Mouse (Mus musculus): ENCODE results near the gene Hba-x.
"Not testable (repeated sequence)": the region's sequence is repeated elsewhere in the genome, so short reads cannot be mapped to it uniquely, and the experiment has no call there.

Gene Hba-x

DNA sequence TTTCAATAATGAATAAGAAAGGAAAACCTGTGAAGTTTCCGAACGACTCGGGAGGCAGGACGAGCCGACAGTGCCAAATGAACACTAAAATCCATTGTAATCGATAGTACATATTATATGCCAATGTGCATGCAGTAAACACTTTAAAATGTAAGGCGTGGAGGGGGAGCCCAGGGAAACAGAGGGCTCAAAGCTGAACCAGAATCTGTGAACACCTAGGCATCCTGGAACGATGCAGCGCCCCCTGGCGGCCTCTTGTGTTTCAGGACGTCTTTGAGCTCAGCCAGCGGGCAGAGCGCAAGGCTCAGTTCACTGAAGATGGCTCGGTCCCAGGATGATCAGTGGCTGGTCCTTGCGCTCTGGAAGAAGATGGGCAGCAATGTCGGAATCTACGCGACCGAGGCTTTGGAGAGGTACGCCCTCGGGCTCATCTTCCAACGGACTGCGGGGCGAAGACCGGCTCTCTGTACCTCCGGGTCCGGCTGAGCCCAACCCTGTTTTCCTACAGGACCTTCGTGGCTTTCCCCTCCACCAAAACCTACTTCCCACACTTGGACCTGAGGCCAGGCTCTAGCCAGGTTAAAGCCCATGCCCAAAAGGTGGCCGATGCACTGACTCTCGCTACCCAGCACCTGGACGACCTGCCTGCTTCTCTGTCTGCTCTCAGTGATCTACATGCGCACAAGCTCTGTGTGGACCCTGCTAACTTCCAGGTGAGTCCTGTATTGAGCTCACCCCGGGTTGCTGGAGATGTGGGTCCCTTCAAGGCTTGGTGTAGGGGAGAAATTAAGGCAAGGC lies 10.7 kb downstream of the Hba-x start, which contains the start of gene Hbq1b:
Gene Hbq1b (plus strand): TSS at position 271 of the 798 bp plus-strand sequence.
- DNase-seq = peak; percentile 81

DNA sequence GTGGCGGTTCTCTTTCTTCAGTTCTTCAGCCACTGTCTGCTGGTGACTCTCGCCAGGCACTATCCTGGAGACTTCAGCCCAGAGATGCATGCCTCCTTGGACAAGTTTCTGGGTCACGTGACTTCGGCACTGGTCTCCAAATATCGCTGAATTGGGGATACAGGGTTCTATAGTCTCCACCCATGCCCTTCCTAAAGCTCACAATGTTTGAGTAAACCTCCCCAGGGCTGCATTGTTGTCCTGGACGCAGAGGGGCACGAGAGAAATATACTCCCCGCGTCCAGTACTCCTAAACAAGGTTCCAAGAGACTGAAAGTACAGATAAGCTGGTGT lies 11.3 kb downstream of the Hba-x start:
- DNase-seq = no peak

DNA sequence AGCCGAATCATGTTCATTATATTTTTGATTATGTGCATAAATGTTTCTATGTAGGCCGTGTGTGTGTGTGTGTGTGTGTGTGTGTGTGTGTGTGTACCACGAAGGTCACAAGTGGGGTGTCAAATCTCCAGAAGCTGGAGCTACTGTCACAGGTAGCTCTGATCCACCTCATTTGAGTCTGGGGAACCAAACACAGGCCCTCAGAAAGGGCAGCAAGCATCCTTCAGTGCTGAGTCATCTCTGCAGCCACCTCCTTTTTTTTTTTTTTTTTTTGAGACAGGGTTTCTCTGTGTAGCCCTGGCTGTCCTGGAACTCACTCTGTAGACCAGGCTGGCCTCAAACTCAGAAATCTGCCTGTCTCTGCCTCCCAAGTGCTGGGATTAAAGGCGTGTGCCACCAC lies 16.6 kb downstream of the Hba-x start:
- not testable (repeated sequence) for DNase-seq

DNA sequence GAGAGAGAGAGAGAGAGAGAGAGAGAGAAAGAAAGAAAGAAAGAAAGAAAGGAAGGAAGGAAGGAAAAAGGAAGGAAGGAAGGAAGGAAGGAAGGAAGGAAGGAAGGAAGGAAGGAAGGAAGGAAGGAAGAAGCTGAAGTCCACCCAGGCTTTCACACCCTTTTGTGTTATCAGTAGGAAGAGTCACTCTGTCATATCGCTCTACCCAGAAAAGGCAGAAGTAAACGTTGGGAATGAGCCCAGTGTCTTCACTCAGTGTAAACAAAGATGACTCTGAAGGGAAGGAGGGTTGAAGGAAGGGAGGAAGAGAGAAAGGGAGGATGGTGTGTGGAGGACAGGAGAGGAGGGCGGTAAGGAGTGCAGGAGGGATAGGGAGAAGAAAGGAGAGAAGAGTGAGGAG lies 17.3 kb downstream of the Hba-x start:
- DNase-seq = not testable (repeated sequence)

DNA sequence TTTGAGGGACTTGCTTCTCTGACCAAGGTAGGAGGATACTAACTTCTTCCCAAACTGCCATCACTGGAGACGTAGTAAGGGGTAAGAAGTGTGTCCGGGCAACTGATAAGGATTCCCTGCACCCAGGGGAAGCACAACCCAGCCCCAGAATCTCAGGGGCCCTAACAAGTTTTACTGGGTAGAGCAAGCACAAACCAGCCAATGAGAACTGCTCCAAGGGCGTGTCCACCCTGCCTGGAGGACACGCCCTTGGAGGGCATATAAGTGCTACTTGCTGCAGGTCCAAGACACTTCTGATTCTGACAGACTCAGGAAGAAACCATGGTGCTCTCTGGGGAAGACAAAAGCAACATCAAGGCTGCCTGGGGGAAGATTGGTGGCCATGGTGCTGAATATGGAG lies 20.0 kb downstream of the Hba-x start, which contains the start of gene Hba-a2:
Gene Hba-a2 (plus strand): TSS at position 287 of the 400 bp plus-strand sequence.
- not testable (repeated sequence) for DNase-seq

DNA sequence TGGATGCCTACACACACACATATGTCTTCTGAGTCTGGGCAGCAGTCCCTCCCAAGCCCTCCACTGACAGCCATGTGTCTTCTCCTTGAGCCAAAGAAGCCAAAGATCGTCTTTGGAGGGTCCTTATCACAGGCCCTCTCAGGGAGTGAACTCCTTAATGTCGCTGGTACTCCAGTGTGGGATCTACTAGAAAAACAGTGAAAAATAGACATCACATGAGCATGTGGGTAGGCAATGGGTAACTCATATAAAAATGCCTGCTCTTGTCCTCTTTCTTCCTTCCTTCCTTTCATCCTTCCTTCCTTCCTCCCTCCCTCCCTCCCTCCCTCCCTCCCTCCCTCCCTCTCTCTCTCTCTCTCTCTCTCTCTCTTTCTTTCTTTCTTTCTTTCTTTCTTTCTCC lies 21.2 kb downstream of the Hba-x start:
- DNase-seq = not testable (repeated sequence)

DNA sequence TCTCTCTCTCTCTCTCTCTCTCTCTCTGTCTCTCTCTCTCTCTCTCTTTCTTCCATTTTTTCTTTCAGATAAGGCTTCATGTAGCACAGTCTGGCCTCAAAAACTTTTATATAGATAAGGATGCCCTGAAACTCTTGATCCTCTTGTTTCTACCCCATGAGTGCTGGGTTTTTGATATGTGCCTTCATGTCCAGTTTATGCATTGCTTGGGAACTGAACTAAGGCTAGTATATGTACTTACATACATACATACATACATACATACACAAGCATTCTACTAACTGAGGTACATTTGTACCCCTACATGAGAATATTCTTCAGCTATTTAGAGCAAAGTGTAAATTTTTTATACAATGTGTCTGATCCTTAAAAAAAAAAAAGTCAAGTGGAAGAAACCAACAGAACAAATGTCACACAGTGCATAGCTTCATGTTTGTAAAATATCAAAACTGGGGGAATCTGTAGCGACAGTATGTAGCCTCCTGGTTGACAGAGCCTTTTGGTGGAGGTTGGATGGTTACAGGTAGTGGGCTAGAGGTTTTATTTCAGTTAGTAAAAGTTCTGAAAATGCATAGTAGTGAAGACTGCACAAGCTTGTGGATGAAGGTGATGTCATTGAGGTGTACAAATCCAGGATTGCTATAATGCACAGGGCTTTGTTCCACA lies 21.8 kb downstream of the Hba-x start:
- no peak for DNase-seq

DNA sequence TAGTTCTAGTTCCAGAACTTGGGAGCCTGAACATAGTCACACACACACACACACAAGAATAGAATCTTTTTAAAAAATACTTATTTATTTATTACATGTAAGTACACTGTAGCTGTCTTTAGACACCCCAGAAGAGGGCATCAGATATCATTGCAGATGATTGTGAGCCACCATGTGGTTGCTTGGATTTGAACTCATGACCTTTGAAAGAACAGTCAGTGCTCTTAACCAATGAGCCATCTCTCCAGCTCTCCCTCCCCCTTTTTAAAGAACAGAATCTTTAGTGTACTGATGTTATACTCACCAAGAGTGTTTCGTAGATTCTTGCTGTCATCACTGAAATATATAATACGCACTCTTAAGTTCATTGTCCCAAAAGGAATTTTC lies 22.3 kb downstream of the Hba-x start:
- no peak for DNase-seq

DNA sequence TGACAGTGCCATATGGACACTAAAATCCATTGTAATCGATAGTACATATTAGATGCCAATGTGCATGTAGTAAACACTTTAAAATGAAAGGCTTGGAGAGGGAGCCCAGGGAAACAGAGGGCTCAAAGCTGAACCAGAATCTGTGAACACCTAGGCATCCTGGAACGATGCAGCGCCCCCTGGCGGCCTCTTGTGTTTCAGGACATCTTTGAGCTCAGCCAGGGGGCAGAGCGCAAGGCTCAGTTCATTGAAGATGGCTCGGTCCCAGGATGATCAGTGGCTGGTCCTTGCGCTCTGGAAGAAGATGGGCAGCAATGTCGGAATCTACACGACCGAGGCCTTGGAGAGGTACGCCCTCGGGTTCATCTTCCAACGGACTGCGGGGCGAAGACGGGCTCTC lies 23.7 kb downstream of the Hba-x start, which contains the start of gene Hbq1a:
Gene Hbq1a (plus strand): TSS at position 205 of the 400 bp plus-strand sequence.
- peak; percentile 72 for DNase-seq

DNA sequence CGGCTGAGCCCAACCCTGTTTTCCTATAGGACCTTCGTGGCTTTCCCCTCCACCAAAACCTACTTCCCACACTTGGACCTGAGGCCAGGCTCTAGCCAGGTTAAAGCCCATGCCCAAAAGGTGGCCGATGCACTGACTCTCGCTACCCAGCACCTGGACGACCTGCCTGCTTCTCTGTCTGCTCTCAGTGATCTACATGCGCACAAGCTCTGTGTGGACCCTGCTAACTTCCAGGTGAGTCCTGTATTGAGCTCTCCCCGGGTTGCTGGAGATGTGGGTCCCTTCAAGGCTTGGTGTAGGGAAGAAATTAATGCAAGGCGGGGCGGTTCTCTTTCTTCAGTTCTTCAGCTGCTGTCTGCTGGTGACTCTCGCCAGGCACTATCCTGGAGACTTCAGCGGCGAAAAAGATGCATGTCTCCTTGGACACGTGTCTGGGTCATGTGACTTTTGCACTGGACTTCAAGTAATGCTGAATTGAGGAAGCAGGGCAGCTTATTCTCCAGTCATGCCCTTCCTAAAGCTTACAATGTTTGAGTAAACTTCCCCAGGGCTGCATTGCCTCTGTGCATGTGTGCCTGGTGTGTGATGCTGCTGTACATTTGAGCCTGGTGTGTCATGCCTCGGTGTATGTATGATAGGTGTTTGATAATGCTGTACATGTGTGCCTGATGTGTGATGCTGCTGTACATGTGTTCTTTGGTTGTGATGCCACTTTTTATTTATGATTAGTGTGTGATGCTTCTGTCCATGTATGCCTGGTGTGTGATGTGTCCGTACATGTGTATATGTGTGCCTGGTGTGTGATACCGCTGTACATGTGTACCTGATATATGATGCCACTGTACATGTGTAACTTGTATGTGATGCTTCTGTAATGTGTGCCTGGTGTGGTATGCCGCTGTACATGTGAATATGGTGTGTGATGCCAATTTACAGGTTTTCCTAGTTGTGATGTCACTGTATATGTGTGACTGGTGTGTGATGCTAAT lies 24.4 kb downstream of the Hba-x start:
- DNase-seq = no peak

DNA sequence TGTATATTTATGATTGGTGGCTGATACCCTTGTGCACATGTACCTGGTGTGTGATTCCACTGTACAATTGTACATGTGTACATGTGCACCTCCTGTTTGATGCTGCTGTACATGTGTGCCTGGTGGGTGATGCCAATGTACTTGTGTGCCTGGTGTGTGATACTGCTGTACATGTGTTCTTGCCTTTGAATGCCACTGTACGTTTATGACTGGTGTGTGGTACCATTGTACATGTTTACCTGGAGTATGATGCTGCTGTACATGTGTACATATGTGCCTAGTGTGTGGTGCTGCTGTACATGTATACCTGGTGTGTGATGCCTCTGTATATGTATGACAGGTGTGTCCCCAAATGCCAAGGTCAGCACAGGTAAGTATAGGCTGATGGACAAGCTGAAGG lies 25.3 kb downstream of the Hba-x start:
- no peak for DNase-seq

DNA sequence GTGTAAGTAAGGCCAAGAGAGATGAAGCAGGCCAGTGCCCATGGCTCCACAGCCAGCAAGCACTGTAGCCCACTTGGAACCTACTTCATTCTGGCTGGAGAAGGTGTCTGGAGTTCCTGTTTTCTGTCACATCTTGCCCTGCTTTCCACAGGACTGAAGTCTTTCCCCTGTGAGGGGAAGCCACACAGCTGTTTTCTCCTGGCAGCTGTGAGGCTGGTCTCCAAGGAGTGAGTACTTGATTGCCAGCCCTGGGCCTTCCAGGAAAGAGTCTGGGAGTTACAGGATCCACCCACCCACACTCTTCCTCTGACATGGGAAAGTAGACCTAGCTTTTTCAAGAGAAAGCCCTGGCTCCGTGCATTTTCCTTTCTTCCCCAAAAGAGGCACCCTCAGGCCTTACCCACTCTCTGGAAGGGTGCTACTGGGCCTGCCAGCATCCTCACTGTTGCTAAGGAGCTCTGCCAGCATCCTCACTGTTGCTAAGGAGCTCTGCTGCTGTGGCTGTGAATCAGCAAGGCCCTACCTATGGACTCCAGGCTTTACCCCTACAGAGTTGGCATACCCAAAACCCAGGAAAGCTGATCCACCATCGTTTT lies 26.7 kb downstream of the Hba-x start:
- peak; percentile 24 for DNase-seq

DNA sequence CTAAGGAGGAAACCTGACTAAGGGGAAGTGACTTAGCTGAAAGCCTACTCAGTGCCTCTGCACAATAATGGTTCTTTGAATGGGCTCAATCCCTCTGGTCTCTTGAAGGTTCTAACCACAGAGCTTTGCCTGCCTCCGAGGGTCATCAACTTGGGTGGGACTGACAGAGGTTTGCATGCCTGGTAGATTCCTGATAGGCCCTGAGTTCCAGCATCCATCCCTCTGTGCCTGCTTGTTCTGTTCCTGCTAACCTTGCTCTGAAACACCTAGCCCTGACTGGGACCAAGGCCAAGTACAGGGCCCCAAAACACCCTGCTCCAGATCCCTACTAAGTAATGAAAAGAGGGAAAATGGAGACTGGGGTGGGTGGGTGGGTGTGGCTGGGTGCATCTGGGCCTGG lies 27.3 kb downstream of the Hba-x start:
- DNase-seq = no peak

DNA sequence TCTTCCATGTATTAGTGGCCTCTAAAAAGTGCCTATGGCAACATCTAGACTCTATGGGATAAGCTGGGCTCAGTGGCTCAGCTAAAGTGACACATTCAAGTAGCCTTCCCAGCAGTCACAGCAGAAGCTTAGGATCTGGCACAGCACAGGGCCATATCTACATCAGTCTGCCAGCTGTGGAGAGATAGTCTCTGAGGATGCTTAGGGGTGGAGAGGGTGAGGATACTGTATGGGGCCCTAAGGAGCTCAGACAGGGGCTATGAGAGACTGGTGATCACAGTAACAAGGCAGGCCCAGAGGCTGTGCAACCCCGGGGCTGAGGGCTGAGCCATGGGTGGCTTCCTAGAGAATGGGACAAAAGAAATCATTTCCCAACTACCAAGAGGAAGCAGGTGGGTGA lies 30.8 kb downstream of the Hba-x start:
- DNase-seq = no peak

DNA sequence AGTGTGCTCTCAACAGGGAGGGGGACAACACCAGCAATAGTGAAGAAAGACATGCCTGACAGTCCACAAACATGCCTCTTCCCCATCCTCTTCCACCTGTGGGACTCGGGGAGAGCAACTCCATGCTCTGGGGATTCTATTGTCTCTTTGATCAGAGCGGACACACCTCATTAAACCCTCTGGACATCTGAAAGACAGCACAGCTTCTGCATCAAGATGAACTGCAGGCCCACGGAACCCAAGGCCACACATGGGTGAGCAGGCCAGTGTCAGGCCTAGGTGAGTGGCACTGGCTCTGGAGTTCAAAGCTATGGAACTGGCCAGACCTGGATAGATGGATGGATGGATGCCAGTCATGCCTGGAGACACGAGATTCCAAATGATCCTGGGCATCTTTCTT lies 33.2 kb downstream of the Hba-x start:
- no peak for DNase-seq

DNA sequence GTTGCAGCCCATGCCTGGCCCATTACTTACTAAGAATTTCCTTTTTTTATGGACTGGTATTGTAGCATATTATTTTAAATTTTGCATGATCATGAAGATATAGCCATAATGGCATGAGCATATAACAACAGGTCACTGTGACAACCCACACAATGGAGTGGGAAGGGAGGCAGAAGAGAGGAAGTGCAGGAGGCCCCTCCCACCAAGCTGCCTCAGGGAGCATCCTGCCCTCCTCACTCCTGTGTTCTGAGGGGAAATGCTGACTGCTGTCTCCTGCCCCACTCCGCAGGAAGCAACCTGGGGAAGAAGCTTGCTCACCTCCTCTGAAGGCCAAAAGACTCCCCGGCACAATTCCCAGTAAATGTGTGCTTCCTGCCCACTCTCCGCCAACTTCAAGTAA lies 33.7 kb downstream of the Hba-x start:
- no peak for DNase-seq

DNA sequence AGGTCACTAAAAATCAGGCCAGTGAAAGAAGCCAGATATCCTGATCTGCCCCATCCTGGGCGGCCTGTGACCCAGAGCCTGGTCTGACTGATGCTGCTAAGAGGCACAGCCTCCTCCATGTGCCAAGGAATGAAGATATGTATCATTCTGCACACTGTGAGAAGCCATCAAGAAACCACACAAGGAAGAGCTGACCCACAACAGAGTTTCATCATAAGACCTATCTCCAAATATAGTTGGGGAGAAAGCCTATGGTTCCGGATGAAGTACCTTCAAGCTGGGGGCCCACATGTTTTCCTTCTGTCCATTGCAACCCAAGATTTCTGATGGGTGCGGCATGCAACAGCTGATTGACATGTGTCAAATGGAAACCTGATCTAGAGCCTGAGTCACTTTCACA lies 39.8 kb downstream of the Hba-x start:
- DNase-seq = no peak

DNA sequence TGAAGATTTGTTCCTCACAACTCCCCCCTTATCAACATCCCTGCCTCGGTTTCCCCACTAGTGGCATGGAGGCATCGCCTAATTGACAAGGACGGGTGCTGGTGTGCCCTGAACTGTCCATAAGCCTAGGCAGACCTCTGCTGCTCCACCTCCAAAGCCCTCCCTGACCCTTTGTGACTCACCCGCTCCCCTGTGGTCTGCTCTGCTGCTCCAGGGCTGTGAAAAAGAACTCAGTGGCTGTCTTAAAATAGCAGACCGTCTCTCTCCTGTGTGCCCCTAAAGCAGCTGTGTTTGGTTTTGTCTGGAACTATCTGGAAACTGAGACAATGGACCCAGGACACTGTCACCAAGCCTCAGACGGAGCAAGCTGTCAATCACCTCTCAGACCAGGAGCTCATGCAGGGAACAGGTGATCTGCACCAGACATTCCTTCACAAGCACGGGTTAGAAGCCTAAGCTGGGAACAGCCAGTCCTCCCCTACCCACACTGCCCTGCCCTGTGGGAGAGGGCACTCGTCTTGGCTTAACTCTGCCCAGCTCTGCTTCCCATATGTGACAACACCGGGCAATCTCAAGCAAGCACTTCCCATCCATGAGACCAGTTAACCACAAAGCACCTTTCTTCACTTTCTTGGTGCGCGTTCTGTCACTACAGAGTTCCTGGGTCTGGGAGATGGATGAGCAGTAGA lies 44.5 kb downstream of the Hba-x start:
- no peak for DNase-seq

DNA sequence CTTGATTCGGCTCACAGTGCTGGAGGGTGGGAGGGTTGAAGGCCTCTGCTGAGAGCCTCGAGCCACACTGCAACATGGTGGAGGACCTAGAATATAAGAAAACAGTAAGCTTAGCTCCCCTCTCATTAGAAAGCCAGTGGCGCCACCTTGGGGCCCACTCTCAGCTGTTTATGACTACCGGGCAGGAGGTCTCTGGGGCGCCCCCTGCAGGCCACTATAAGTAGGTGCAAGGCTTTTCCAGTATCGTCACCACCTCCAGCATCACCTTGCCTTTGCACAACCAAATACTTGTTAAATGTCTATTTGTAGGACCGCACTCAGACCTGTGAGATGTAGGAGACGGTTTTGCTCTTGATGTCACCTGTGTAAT lies 45.0 kb downstream of the Hba-x start:
- DNase-seq = peak; percentile 81

DNA sequence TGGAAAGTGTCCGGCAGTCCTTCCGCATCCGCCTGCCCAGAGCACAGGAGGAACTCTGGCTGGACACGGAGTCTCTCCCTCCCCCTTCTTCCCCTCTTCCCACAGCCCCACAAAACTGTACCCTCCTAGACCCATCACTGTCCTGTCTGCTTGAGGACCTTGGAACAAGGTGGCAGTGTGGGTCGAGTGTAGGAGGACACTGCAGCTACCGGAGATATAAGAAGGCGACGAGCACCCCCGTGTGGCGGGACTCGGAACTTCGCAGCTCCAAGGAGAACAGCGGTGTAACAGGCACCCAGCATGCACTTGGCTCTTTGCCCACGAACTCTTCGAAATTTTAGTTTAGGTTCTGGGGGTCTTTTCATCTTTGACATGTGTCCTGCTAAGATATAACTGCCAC lies 48.4 kb downstream of the Hba-x start:
- peak; percentile 90 for DNase-seq
